Mouse (Mus musculus): ENCODE data around the gene Coro2b. TPM values are rescaled to one million over a fixed set of nuclear protein-coding genes. Genes with fewer than 3 reads are reported as not detected.

Gene Coro2b
- polyA plus RNA-seq, 1 experiment from 2014 or later, result 29.0 TPM

DNA sequence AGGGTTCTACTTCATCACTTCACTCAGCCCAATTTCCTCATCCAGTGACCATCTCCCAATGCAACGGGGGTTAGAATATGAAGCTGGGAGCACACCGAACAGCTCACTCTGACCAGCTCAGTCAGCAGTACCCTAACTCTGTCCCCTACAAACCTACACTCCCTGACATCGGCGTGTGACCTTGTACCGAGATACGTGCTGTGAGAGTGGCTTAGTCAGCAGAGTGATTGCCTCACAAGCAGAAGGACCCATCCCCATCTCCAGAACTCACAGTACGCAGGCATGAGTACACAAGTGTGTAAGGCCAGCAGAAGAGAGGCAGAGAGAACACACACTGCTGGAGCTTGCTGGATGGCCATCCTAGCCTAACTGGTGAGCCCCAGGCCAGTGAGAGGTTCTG lies 21.7 kb downstream of the Coro2b start:
- H3K9me3 ChIP-seq (replicated peaks; ENCODE audit: control insufficient read depth, low read length), result no peaks in the 10 kb centered on the region
- H3K9ac ChIP-seq (ENCODE audit: low read length), result no peak overlapping the region
- no peaks in the 10 kb centered on the region for H3K27me3 ChIP-seq (replicated peaks; ENCODE audit: control insufficient read depth, insufficient read depth, low read length)
- no peak overlapping the region for H3K4me2 ChIP-seq (ENCODE audit: low read length)
- ATAC-seq (no peak), DNase-seq (ENCODE audit: low spot score) (no peak)
- no peak overlapping the region for H3K4me3 ChIP-seq (ENCODE audit: low read depth, low read length)
- H3K27ac ChIP-seq (ENCODE audit: low read depth, low read length), result no peak overlapping the region
- 95% methylated on average over 7 of the region's 7 CpGs for WGBS
- peaks cover 43% of the 10 kb centered on the region for H3K4me1 ChIP-seq (ENCODE audit: control insufficient read depth, insufficient read depth, low read length)
- H3K36me3 ChIP-seq (ENCODE audit: control insufficient read depth, insufficient read depth, low read length), result no peaks in the 10 kb centered on the region

- ATAC-seq (no peak), DNase-seq (ENCODE audit: low spot score) (peak; percentile 58)
- peaks cover 37% of the 10 kb centered on the region for H3K4me1 ChIP-seq (ENCODE audit: control insufficient read depth, insufficient read depth, low read length)
- peak overlapping the region; percentile 69 for H3K27ac ChIP-seq (ENCODE audit: low read depth, low read length)
- H3K4me3 ChIP-seq (ENCODE audit: low read depth, low read length), result no peak overlapping the region
- no peak overlapping the region for H3K9ac ChIP-seq (ENCODE audit: low read length)
- H3K36me3 ChIP-seq (ENCODE audit: control insufficient read depth, insufficient read depth, low read length), result no peaks in the 10 kb centered on the region
- H3K27me3 ChIP-seq (replicated peaks; ENCODE audit: control insufficient read depth, insufficient read depth, low read length), result no peaks in the 10 kb centered on the region
- no peaks in the 10 kb centered on the region for H3K9me3 ChIP-seq (replicated peaks; ENCODE audit: control insufficient read depth, low read length)
- H3K4me2 ChIP-seq (ENCODE audit: low read length), result no peak overlapping the region
- 31% methylated on average over 10 of the region's 10 CpGs for WGBS
Observed at GRCm38 (mm10) chr9:62513492-62514133, 23.2 kb downstream of the Coro2b start.

DNA sequence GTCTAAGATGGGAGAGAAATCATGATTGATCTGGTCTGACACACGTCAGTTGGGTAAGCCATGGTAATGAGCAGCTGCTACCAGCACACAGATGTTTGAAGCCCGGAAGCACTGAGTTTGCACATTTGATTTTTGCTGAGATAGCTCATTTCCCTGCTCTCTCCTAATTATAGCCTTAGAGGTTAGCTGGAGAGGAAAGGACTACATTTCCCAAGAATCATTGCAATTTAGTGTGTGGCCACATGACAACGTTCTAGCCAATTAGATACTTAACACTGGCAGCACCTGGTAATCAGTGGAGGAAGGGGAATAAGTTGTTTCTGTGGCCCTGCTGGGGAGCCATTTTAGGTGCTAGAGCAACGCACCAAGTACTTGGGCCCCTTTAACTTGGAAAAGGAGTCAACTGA lies 26.3 kb downstream of the Coro2b start:
- WGBS, result 51% methylated on average over 4 of the region's 4 CpGs

DNA sequence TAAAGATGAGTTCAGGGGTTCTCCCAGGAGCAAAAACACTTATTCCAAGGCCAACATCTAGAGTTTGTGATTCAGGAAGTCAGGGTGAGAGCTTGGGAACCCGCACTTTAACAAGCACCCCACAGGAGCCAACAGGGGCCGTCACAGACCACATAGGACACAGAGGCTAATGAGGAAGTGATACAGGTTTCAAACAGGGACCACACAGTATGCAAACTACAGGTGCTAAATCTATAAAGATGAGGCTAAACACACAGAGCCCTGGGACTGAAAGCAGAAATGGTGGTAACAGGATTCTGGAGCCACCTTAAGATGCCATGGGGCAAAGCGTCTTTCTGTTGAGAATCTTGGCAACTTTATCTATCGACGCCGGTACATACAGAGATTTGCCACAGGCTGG lies 27.2 kb downstream of the Coro2b start:
- Histone ChIP-seq H3K27ac (ENCODE audit: low read depth, low read length) (no peak overlapping the region), H3K4me1 (ENCODE audit: control insufficient read depth, insufficient read depth, low read length) (peaks cover 28% of the 10 kb centered on the region), H3K9ac (ENCODE audit: low read length) (no peak overlapping the region), H3K36me3 (ENCODE audit: control insufficient read depth, insufficient read depth, low read length) (no peaks in the 10 kb centered on the region), H3K4me3 (ENCODE audit: low read depth, low read length) (no peak overlapping the region), H3K9me3 (replicated peaks; ENCODE audit: control insufficient read depth, low read length) (no peaks in the 10 kb centered on the region), H3K4me2 (ENCODE audit: low read length) (no peak overlapping the region), H3K27me3 (replicated peaks; ENCODE audit: control insufficient read depth, insufficient read depth, low read length) (no peaks in the 10 kb centered on the region)
- ATAC-seq (no peak), DNase-seq (ENCODE audit: low spot score) (no peak)
- WGBS, result 89% methylated on average over 6 of the region's 6 CpGs

More for the DNA sequence above, 26.3 kb downstream of the Coro2b start:
- no peak overlapping the region for H3K27ac ChIP-seq (ENCODE audit: low read depth, low read length)
- no peak overlapping the region for H3K4me3 ChIP-seq (ENCODE audit: low read depth, low read length)
- no peak overlapping the region for H3K4me2 ChIP-seq (ENCODE audit: low read length)
- H3K9ac ChIP-seq (ENCODE audit: low read length), result no peak overlapping the region
- peaks cover 28% of the 10 kb centered on the region for H3K4me1 ChIP-seq (ENCODE audit: control insufficient read depth, insufficient read depth, low read length)
- H3K27me3 ChIP-seq (replicated peaks; ENCODE audit: control insufficient read depth, insufficient read depth, low read length), result no peaks in the 10 kb centered on the region
- DNase-seq (ENCODE audit: low spot score), result peak; percentile 89
- H3K36me3 ChIP-seq (ENCODE audit: control insufficient read depth, insufficient read depth, low read length), result no peaks in the 10 kb centered on the region
- peak; percentile 86 for ATAC-seq
- H3K9me3 ChIP-seq (replicated peaks; ENCODE audit: control insufficient read depth, low read length), result no peaks in the 10 kb centered on the region

- Histone ChIP-seq H3K4me3 (ENCODE audit: low read depth, low read length) (no peak overlapping the region), H3K9me3 (replicated peaks; ENCODE audit: control insufficient read depth, low read length) (no peaks in the 10 kb centered on the region), H3K9ac (ENCODE audit: low read length) (peak overlapping the region; percentile 22; the same call in 1 of the 2 replicates), H3K4me1 (ENCODE audit: control insufficient read depth, insufficient read depth, low read length) (peaks cover 28% of the 10 kb centered on the region), H3K4me2 (ENCODE audit: low read length) (no peak overlapping the region), H3K36me3 (ENCODE audit: control insufficient read depth, insufficient read depth, low read length) (no peaks in the 10 kb centered on the region), H3K27ac (ENCODE audit: low read depth, low read length) (peak overlapping the region; percentile 30; the same call in 1 of the 2 replicates), H3K27me3 (replicated peaks; ENCODE audit: control insufficient read depth, insufficient read depth, low read length) (no peaks in the 10 kb centered on the region)
- ATAC-seq (0 out of 2 replicates have a peak, but pooled peaks have one; percentile 4), DNase-seq (ENCODE audit: low spot score) (no peak)
- whole genome bisulfite sequencing, result 64% methylated on average over 10 of the region's 10 CpGs
Observed at GRCm38 (mm10) chr9:62508740-62509524, 27.9 kb downstream of the Coro2b start.

DNA sequence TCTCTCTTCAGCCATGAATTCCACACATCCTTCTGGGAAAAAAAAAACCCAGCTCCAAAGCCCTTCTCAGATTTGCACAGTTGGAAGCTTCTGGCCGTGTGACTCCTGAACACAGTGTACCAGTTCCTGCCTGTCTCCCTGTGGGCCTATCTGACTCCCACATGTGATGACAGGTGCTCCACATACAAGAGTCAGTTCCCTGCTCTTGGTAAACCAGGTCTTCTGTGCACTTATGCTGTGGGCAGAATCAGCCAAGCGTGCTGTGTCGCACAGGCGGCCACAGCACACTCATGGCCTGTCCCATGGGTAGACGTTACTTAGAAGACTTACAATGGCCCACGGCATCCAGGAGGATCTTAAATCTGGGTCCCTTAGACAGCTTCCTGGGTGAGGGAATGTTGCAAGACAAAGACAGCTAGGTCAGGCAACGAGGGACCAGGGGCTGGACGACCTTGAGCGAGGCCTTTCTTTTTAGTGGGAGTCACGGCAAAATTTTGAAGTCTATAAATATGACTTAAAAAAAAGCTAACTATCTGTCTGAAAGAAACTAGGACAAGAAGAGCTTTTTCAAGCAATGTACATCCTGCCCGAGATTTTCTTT lies 30.3 kb downstream of the Coro2b start:
- WGBS, result 88% methylated on average over 11 of the region's 11 CpGs
- DNase-seq (ENCODE audit: low spot score) (no peak), ATAC-seq (no peak)
- Histone ChIP-seq H3K4me1 (ENCODE audit: control insufficient read depth, insufficient read depth, low read length) (peaks cover 19% of the 10 kb centered on the region; the same call in 1 of the 2 replicates), H3K27ac (ENCODE audit: low read depth, low read length) (no peak overlapping the region), H3K4me2 (ENCODE audit: low read length) (no peak overlapping the region), H3K36me3 (ENCODE audit: control insufficient read depth, insufficient read depth, low read length) (no peaks in the 10 kb centered on the region), H3K9me3 (replicated peaks; ENCODE audit: control insufficient read depth, low read length) (no peaks in the 10 kb centered on the region), H3K4me3 (ENCODE audit: low read depth, low read length) (no peak overlapping the region), H3K9ac (ENCODE audit: low read length) (no peak overlapping the region), H3K27me3 (replicated peaks; ENCODE audit: control insufficient read depth, insufficient read depth, low read length) (no peaks in the 10 kb centered on the region)

- Histone ChIP-seq H3K27me3 (replicated peaks; ENCODE audit: control insufficient read depth, insufficient read depth, low read length) (no peaks in the 10 kb centered on the region), H3K36me3 (ENCODE audit: control insufficient read depth, insufficient read depth, low read length) (no peaks in the 10 kb centered on the region), H3K9me3 (replicated peaks; ENCODE audit: control insufficient read depth, low read length) (no peaks in the 10 kb centered on the region), H3K4me2 (ENCODE audit: low read length) (no peak overlapping the region), H3K4me3 (ENCODE audit: low read depth, low read length) (no peak overlapping the region), H3K27ac (ENCODE audit: low read depth, low read length) (no peak overlapping the region), H3K4me1 (ENCODE audit: control insufficient read depth, insufficient read depth, low read length) (peaks cover 11% of the 10 kb centered on the region; the same call in 1 of the 2 replicates), H3K9ac (ENCODE audit: low read length) (peak overlapping the region; percentile 18; the same call in 1 of the 2 replicates)
- ATAC-seq (no peak), DNase-seq (ENCODE audit: low spot score) (peak; percentile 55)
- WGBS, result 57% methylated on average over 7 of the region's 7 CpGs
Observed at GRCm38 (mm10) chr9:62504129-62504528, 32.7 kb downstream of the Coro2b start.

- Histone ChIP-seq H3K9me3 (replicated peaks; ENCODE audit: control insufficient read depth, low read length) (no peaks in the 10 kb centered on the region), H3K4me1 (ENCODE audit: control insufficient read depth, insufficient read depth, low read length) (peaks cover 5% of the 10 kb centered on the region; the same call in 1 of the 2 replicates), H3K4me2 (ENCODE audit: low read length) (no peak overlapping the region), H3K9ac (ENCODE audit: low read length) (no peak overlapping the region), H3K4me3 (ENCODE audit: low read depth, low read length) (no peak overlapping the region), H3K27ac (ENCODE audit: low read depth, low read length) (no peak overlapping the region), H3K27me3 (replicated peaks; ENCODE audit: control insufficient read depth, insufficient read depth, low read length) (no peaks in the 10 kb centered on the region), H3K36me3 (ENCODE audit: control insufficient read depth, insufficient read depth, low read length) (no peaks in the 10 kb centered on the region)
- DNase-seq (ENCODE audit: low spot score) (no peak), ATAC-seq (no peak)
- WGBS, result 78% methylated on average over 2 of the region's 2 CpGs
Observed at GRCm38 (mm10) chr9:62502361-62502760, 34.5 kb downstream of the Coro2b start.
